Mouse (Mus musculus): ENCODE measurements around the gene Grap.

DNA sequence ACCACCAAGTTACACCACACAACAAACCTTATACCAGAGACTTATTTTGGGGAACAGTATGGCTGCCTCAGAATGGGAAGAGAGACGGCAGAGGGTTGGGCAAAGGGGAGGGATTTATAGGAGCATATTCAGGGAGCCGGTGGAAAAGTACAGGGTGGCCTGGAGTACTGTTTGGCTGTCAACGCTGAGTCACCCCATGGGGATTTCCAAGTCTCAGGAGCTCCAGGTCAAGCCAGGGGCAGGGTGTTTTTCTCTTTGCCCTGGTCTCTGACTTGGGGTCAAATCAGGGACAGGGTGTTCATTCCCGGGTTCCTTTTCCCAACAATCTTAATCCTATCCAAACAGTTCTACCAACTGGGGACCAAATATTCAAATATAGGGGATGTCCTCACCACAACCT, 45.0 kb upstream of the Grap start:
- TF ChIP-seq CTCF (IDR thresholded peaks at IDR 0.05) = no peak
- no peak for TF ChIP-seq EP300 (IDR thresholded peaks at IDR 0.05)
